Comparison of ENCODE assay signal across 12 mouse cellular contexts in the genomic region with DNA sequence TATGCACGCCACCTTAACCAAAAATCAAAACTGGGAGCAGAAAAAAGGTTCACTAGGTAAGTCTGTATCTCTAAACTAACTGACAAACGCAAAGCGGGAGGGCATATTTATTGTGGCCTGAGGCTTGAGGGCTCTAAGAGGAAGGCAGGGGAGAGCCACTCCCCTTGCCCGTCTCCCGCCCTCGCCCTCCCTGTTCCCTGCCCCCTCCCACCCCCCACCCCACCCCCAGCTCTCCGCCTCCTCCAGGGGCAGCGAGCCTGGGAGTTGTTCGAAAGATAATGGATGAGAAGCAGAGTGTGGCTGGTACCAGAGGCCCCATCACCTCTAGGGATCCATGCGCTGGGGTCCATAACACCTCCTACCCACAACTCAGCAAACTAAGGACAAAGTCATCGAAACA.
A peak's percentile ranks its signal among the peaks of the same experiment; 100 is the strongest.
DNase-seq lines count a peak whose midpoint lies in the region; ATAC-seq and TF ChIP-seq lines count a peak whose summit lies in the region.
"Had no signal": no experiment of that assay in that cellular context is flagged by ENCODE, and none has a peak within 500 bp of the region (broad histone marks: within the 10 kb centered on the region; RNA-seq: fewer than 3 reads in every experiment).

No protein-coding gene starts in this region.

- no peak overlapping the region for H3K4me3 ChIP-seq in forebrain, embryonic 12.5 days (replicated peaks)
- H3K4me3 ChIP-seq in forebrain, embryonic 16.5 days (replicated peaks; ENCODE audit: low read length): no peak overlapping the region
- no peak overlapping the region for H3K4me3 ChIP-seq in kidney, embryonic 16.5 days (ENCODE audit: low read length)
- 0 out of 2 replicates have a peak overlapping the region, but pooled peaks have one; percentile 10 for H3K4me3 ChIP-seq in limb, embryonic 14.5 days (replicated peaks; ENCODE audit: low read length)
- no peak overlapping the region for H3K4me3 ChIP-seq in gastrocnemius, adult 2 months
- H3K4me3 ChIP-seq: myocyte had no signal

- H3K4me1 ChIP-seq in forebrain, embryonic 12.5 days: peaks cover 7% of the 10 kb centered on the region; the same call in 1 of the 2 replicates
- peaks cover 3% of the 10 kb centered on the region for H3K4me1 ChIP-seq in forebrain, embryonic 16.5 days (replicated peaks; ENCODE audit: control insufficient read depth, insufficient read depth, low read length)
- peaks cover 15% of the 10 kb centered on the region; the same call in 1 of the 2 replicates for H3K4me1 ChIP-seq in kidney, embryonic 16.5 days (ENCODE audit: insufficient read depth, low read length)
- peaks cover 5% of the 10 kb centered on the region; the same call in 1 of the 2 replicates for H3K4me1 ChIP-seq in limb, embryonic 14.5 days (ENCODE audit: control insufficient read depth, insufficient read depth, low read length)

- 10% methylated on average over 8 of the region's 11 CpGs for WGBS in forebrain, embryonic 12.5 days
- WGBS in forebrain, embryonic 16.5 days: 15% methylated on average over 11 of the region's 11 CpGs
- 10% methylated on average over 10 of the region's 11 CpGs for WGBS in kidney, embryonic 16.5 days
- 5% methylated on average over 11 of the region's 11 CpGs for WGBS in limb, embryonic 14.5 days

- no peak overlapping the region for H3K9ac ChIP-seq in forebrain, embryonic 12.5 days
- H3K9ac ChIP-seq in forebrain, embryonic 16.5 days (replicated peaks; ENCODE audit: low read depth, low read length): no peak overlapping the region
- no peak overlapping the region for H3K9ac ChIP-seq in kidney, embryonic 16.5 days (replicated peaks; ENCODE audit: low read length)
- no peak overlapping the region for H3K9ac ChIP-seq in limb, embryonic 14.5 days (ENCODE audit: low read depth, low read length, severe bottlenecking)

- H3K9me3 ChIP-seq in forebrain, embryonic 12.5 days: no peaks in the 10 kb centered on the region
- no peaks in the 10 kb centered on the region for H3K9me3 ChIP-seq in forebrain, embryonic 16.5 days (ENCODE audit: control insufficient read depth, low read length)
- no peaks in the 10 kb centered on the region for H3K9me3 ChIP-seq in kidney, embryonic 16.5 days (ENCODE audit: low read length)
- H3K9me3 ChIP-seq in limb, embryonic 14.5 days (ENCODE audit: control insufficient read depth, low read length): no peaks in the 10 kb centered on the region
- H3K9me3 ChIP-seq: G1E had no signal

- ATAC-seq in forebrain, embryonic 12.5 days (ENCODE audit: low FRiP score): no peak
- no peak for ATAC-seq in forebrain, embryonic 16.5 days
- no peak for ATAC-seq in kidney, embryonic 16.5 days (ENCODE audit: low FRiP score, low TSS enrichment)
- ATAC-seq in limb, embryonic 14.5 days (ENCODE audit: low FRiP score, low read depth): no peak

- TF ChIP-seq POLR2A in limb, embryonic 14.5 days (IDR thresholded peaks at IDR 0.05; ENCODE audit: borderline replicate concordance, extremely low read depth, insufficient read depth, insufficient read length): no peak

- peak overlapping the region; percentile 30; the same call in 1 of the 2 replicates for H3K4me2 ChIP-seq in forebrain, embryonic 12.5 days
- H3K4me2 ChIP-seq in forebrain, embryonic 16.5 days (ENCODE audit: low read length): no peak overlapping the region
- peak overlapping the region; percentile 25; the same call in 1 of the 2 replicates for H3K4me2 ChIP-seq in kidney, embryonic 16.5 days (replicated peaks; ENCODE audit: low read depth, low read length)
- H3K4me2 ChIP-seq in limb, embryonic 14.5 days (replicated peaks; ENCODE audit: low read depth, low read length, severe bottlenecking): peak overlapping the region; percentile 26

- no peak for DNase-seq in kidney, adult 11 months
- peak; percentile 40 for DNase-seq in embryo, embryonic 9.5 days (ENCODE audit: extremely low spot score)
- DNase-seq in limb, embryonic 14.5 days (ENCODE audit: low spot score): no peak
- no peak for DNase-seq in spleen, adult 12 weeks (ENCODE audit: low spot score)
- no peak for DNase-seq in gastrocnemius, adult 2 months
- DNase-seq: kidney, adult 9 months; lung, adult 2 months had no signal

- TF ChIP-seq CTCF in gastrocnemius, adult 2 months (IDR thresholded peaks at IDR 0.05): no peak

- H3K27ac ChIP-seq in forebrain, embryonic 12.5 days: no peak overlapping the region
- no peak overlapping the region for H3K27ac ChIP-seq in forebrain, embryonic 16.5 days (ENCODE audit: low read length)
- H3K27ac ChIP-seq in kidney, embryonic 16.5 days (ENCODE audit: low read length): no peak overlapping the region
- H3K27ac ChIP-seq in limb, embryonic 14.5 days (replicated peaks; ENCODE audit: low read depth, low read length): no peak overlapping the region
- no peak overlapping the region for H3K27ac ChIP-seq in gastrocnemius, adult 2 months

- no peaks in the 10 kb centered on the region for H3K36me3 ChIP-seq in forebrain, embryonic 12.5 days (replicated peaks)
- H3K36me3 ChIP-seq in forebrain, embryonic 16.5 days (ENCODE audit: control insufficient read depth, insufficient read depth): no peaks in the 10 kb centered on the region
- H3K36me3 ChIP-seq in kidney, embryonic 16.5 days (ENCODE audit: insufficient read depth, low read length): no peaks in the 10 kb centered on the region
- no peaks in the 10 kb centered on the region for H3K36me3 ChIP-seq in limb, embryonic 14.5 days (ENCODE audit: control insufficient read depth, insufficient read depth, low read length)
- H3K36me3 ChIP-seq: G1E had no signal

- H3K27me3 ChIP-seq in forebrain, embryonic 12.5 days: peaks cover 37% of the 10 kb centered on the region
- H3K27me3 ChIP-seq in forebrain, embryonic 16.5 days (replicated peaks; ENCODE audit: control insufficient read depth, insufficient read depth, low read length): peaks cover 4% of the 10 kb centered on the region; the same call in 1 of the 2 replicates
- H3K27me3 ChIP-seq in kidney, embryonic 16.5 days (ENCODE audit: insufficient read depth, low read length): peaks cover 34% of the 10 kb centered on the region
- no peaks in the 10 kb centered on the region for H3K27me3 ChIP-seq in limb, embryonic 14.5 days (ENCODE audit: control insufficient read depth, insufficient read depth, low read length)

- intact Hi-C loops in gastrocnemius, adult 2 months (cut with DNase I): no loop called here
